Mouse (Mus musculus): ENCODE data around the gene Krt33b. TPM values are rescaled to one million over a fixed set of nuclear protein-coding genes. Genes with fewer than 3 reads are reported as not detected.

The Krt33b gene
- not detected in 2 replicates for polyA plus RNA-seq (2012; ENCODE audit: insufficient read depth, low replicate concordance)

- TF ChIP-seq GATA1 (IDR thresholded peaks at IDR 0.05; ENCODE audit: borderline replicate concordance, low read length), result no peak
- no peak for TF ChIP-seq FLI1 (IDR thresholded peaks at IDR 0.05; ENCODE audit: low read length)
- H3K36me3 ChIP-seq (replicated peaks; ENCODE audit: low read length), result no peaks in the 10 kb centered on the region
- no peak within 1 kb of the TSS for H3K4me3 ChIP-seq (replicated peaks)
- no peaks in the 10 kb centered on the region for H3K9me3 ChIP-seq
- peaks cover 2% of the 10 kb centered on the region for H3K27me3 ChIP-seq (replicated peaks)
- H3K4me1 ChIP-seq, result no peaks in the 10 kb centered on the region
Measured at GRCm38 (mm10) chr11:100029768-100030167, at the start of gene Krt33b. TSS of gene Krt33b (minus strand) at chr11:100029868.

- Histone ChIP-seq H3K4me1 (no peaks in the 10 kb centered on the region), H3K9me3 (no peaks in the 10 kb centered on the region), H3K4me3 (replicated peaks) (no peak overlapping the region), H3K27me3 (replicated peaks) (no peaks in the 10 kb centered on the region), H3K36me3 (replicated peaks; ENCODE audit: low read length) (no peaks in the 10 kb centered on the region)
- TF ChIP-seq GATA1 (IDR thresholded peaks at IDR 0.05; ENCODE audit: borderline replicate concordance, low read length) (no peak), FLI1 (IDR thresholded peaks at IDR 0.05; ENCODE audit: low read length) (no peak)
Measured at GRCm38 (mm10) chr11:100073873-100074272, 44.2 kb upstream of the Krt33b start.

GRCm38 (mm10) chr11:100067293-100068036 is 37.8 kb upstream of the Krt33b start:
- Histone ChIP-seq H3K27me3 (replicated peaks) (no peaks in the 10 kb centered on the region), H3K4me1 (no peaks in the 10 kb centered on the region), H3K36me3 (replicated peaks; ENCODE audit: low read length) (no peaks in the 10 kb centered on the region), H3K9me3 (no peaks in the 10 kb centered on the region), H3K4me3 (replicated peaks) (no peak overlapping the region)
- TF ChIP-seq FLI1 (IDR thresholded peaks at IDR 0.05; ENCODE audit: low read length) (no peak), GATA1 (IDR thresholded peaks at IDR 0.05; ENCODE audit: borderline replicate concordance, low read length) (no peak)

- TF ChIP-seq FLI1 (IDR thresholded peaks at IDR 0.05; ENCODE audit: low read length) (no peak), GATA1 (IDR thresholded peaks at IDR 0.05; ENCODE audit: borderline replicate concordance, low read length) (no peak)
- Histone ChIP-seq H3K36me3 (replicated peaks; ENCODE audit: low read length) (no peaks in the 10 kb centered on the region), H3K27me3 (replicated peaks) (no peaks in the 10 kb centered on the region)
Measured at GRCm38 (mm10) chr11:100066236-100067010, 36.8 kb upstream of the Krt33b start.

GRCm38 (mm10) chr11:100058875-100059274 is 29.2 kb upstream of the Krt33b start:
- Histone ChIP-seq H3K4me3 (replicated peaks) (no peak overlapping the region), H3K9me3 (no peaks in the 10 kb centered on the region; the same call in 1 of the 2 replicates), H3K27me3 (replicated peaks) (no peaks in the 10 kb centered on the region), H3K36me3 (replicated peaks; ENCODE audit: low read length) (no peaks in the 10 kb centered on the region), H3K4me1 (no peaks in the 10 kb centered on the region)
- TF ChIP-seq GATA1 (IDR thresholded peaks at IDR 0.05; ENCODE audit: borderline replicate concordance, low read length) (no peak), FLI1 (IDR thresholded peaks at IDR 0.05; ENCODE audit: low read length) (no peak)

More at GRCm38 (mm10) chr11:100066236-100067010, 36.8 kb upstream of the Krt33b start:
- Histone ChIP-seq H3K4me1 (no peaks in the 10 kb centered on the region), H3K9me3 (no peaks in the 10 kb centered on the region), H3K4me3 (replicated peaks) (no peak overlapping the region)

- Histone ChIP-seq H3K9me3 (no peaks in the 10 kb centered on the region; the same call in 1 of the 2 replicates), H3K4me3 (replicated peaks) (no peak overlapping the region), H3K27me3 (replicated peaks) (no peaks in the 10 kb centered on the region), H3K36me3 (replicated peaks; ENCODE audit: low read length) (no peaks in the 10 kb centered on the region), H3K4me1 (no peaks in the 10 kb centered on the region)
- TF ChIP-seq GATA1 (IDR thresholded peaks at IDR 0.05; ENCODE audit: borderline replicate concordance, low read length) (no peak), FLI1 (IDR thresholded peaks at IDR 0.05; ENCODE audit: low read length) (no peak)
Measured at GRCm38 (mm10) chr11:100055686-100056655, 26.3 kb upstream of the Krt33b start.

- Histone ChIP-seq H3K4me1 (no peaks in the 10 kb centered on the region), H3K4me3 (replicated peaks) (no peak within 1 kb of the TSS), H3K36me3 (replicated peaks; ENCODE audit: low read length) (no peaks in the 10 kb centered on the region), H3K27me3 (replicated peaks) (no peaks in the 10 kb centered on the region), H3K9me3 (0 out of 2 replicates have a peak, but pooled peaks cover 3% of the 10 kb centered on the region)
- TF ChIP-seq FLI1 (IDR thresholded peaks at IDR 0.05; ENCODE audit: low read length) (no peak), GATA1 (IDR thresholded peaks at IDR 0.05; ENCODE audit: borderline replicate concordance, low read length) (no peak)
Measured at GRCm38 (mm10) chr11:100050451-100050850, 20.8 kb upstream of the Krt33b start, which contains the start of gene Krt31. TSS of gene Krt31 (minus strand) at chr11:100050551.

GRCm38 (mm10) chr11:100047193-100047592 is 17.5 kb upstream of the Krt33b start:
- Histone ChIP-seq H3K27me3 (replicated peaks) (no peaks in the 10 kb centered on the region), H3K36me3 (replicated peaks; ENCODE audit: low read length) (no peaks in the 10 kb centered on the region), H3K4me3 (replicated peaks) (no peak overlapping the region), H3K4me1 (no peaks in the 10 kb centered on the region), H3K9me3 (0 out of 2 replicates have a peak, but pooled peaks cover 3% of the 10 kb centered on the region)
- TF ChIP-seq FLI1 (IDR thresholded peaks at IDR 0.05; ENCODE audit: low read length) (no peak), GATA1 (IDR thresholded peaks at IDR 0.05; ENCODE audit: borderline replicate concordance, low read length) (no peak)

- Histone ChIP-seq H3K27me3 (replicated peaks) (no peaks in the 10 kb centered on the region), H3K9me3 (0 out of 2 replicates have a peak, but pooled peaks cover 3% of the 10 kb centered on the region), H3K4me3 (replicated peaks) (no peak overlapping the region), H3K36me3 (replicated peaks; ENCODE audit: low read length) (no peaks in the 10 kb centered on the region), H3K4me1 (no peaks in the 10 kb centered on the region)
- TF ChIP-seq GATA1 (IDR thresholded peaks at IDR 0.05; ENCODE audit: borderline replicate concordance, low read length), result no peak
- no peak for TF ChIP-seq FLI1 (IDR thresholded peaks at IDR 0.05; ENCODE audit: low read length)
Measured at GRCm38 (mm10) chr11:100046303-100046866, 16.7 kb upstream of the Krt33b start.

Data from megakaryocyte, embryonic 14.5 days (primary cell).